Mouse (Mus musculus) testis, adult 2 months (tissue): Measurements from ENCODE around the gene Apobec1.

Experiments
- CTCF ChIP-seq: fragments of 200-500 bp; IDR thresholded peaks from 2 replicates; pipeline ENCODE4 v1.5.1; 2012; ENCODE audit warnings: low read depth, mild to moderate bottlenecking, inconsistent platforms, low read length, moderate library complexity; ENCODE audit not compliant: control insufficient read depth, insufficient read depth, insufficient replicate concordance
- POLR2A ChIP-seq: fragments of 200-500 bp; IDR thresholded peaks from 2 replicates; pipeline ENCODE4 v1.6.1; 2012; ENCODE audit warnings: low read depth, mild to moderate bottlenecking, inconsistent platforms, low read length, moderate library complexity; ENCODE audit not compliant: control insufficient read depth

- TF ChIP-seq POLR2A (no peak), CTCF (no peak)
Observed at GRCm38 (mm10) chr6:122621066-122621465, 18.8 kb upstream of the Apobec1 start.
